Mouse (Mus musculus): ENCODE measurements around the gene Ptprm. TPM values are rescaled to one million over a fixed set of nuclear protein-coding genes. Genes with fewer than 3 reads are reported as not detected.

Gene Ptprm
- polyA plus RNA-seq, 1 experiment from 2014 or later: 16.1 TPM

GRCm38 (mm10) chr17:66815921-66816320 is 538.3 kb downstream of the Ptprm start:
- WGBS: 65% methylated on average over 2 of the region's 2 CpGs
- no peak for ATAC-seq (ENCODE audit: insufficient number of reproducible peaks, low FRiP score)

DNA sequence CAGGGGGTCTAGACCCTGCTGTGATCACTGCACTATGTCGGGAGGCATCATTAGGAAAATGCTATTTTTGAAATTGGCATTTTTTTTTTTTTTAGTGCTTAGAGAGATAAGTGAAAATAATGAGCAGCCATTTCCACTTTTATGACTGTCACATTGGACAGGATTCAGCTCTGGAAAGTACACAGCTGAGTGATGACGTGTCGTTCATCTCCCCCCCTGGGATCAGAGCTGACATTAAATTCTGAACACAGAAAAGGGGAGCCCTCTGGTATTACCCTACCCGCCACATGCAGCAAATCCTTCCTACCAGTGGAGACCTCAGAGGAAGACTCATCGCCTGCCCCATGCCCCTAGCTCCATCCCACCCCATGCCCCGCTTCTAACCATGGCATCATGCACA is 540.5 kb downstream of the Ptprm start:
- Histone ChIP-seq H3K9me3 (replicated peaks) (no peaks in the 10 kb centered on the region), H3K9ac (no peak overlapping the region), H3K4me3 (no peak overlapping the region), H3K27ac (ENCODE audit: poor library complexity, severe bottlenecking) (no peak overlapping the region), H3K27me3 (replicated peaks) (no peaks in the 10 kb centered on the region), H3K4me2 (no peak overlapping the region), H3K36me3 (no peaks in the 10 kb centered on the region), H3K4me1 (replicated peaks) (no peaks in the 10 kb centered on the region)
- ATAC-seq (ENCODE audit: insufficient number of reproducible peaks, low FRiP score): no peak
- 77% methylated on average over 6 of the region's 6 CpGs for WGBS

More at GRCm38 (mm10) chr17:66815921-66816320, 538.3 kb downstream of the Ptprm start:
- no peaks in the 10 kb centered on the region for H3K9me3 ChIP-seq (replicated peaks)
- no peaks in the 10 kb centered on the region for H3K4me1 ChIP-seq (replicated peaks)
- no peak overlapping the region for H3K27ac ChIP-seq (ENCODE audit: poor library complexity, severe bottlenecking)
- no peaks in the 10 kb centered on the region for H3K36me3 ChIP-seq
- no peak overlapping the region for H3K4me3 ChIP-seq
- H3K27me3 ChIP-seq (replicated peaks): no peaks in the 10 kb centered on the region
- H3K9ac ChIP-seq: no peak overlapping the region
- H3K4me2 ChIP-seq: no peak overlapping the region

DNA sequence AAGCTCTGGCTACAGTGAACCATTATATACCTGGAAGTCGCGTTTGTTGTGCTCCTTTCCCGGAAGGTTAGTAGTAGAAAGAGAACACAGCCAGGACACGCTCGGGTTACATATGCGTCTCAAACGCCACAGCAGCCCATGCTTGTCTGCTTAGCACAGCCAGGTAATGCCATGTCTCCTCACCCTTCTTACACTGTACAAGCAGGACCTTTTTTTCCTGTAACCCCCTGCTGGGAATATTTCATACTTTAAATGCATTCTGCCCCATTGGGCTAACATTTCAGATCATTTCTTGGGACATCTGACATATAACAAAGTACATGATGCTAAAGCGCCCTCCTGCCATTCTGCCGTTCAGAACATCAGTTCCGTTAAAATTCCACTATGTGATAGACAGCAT is 540.9 kb downstream of the Ptprm start:
- Histone ChIP-seq H3K4me1 (replicated peaks) (no peaks in the 10 kb centered on the region), H3K27ac (ENCODE audit: poor library complexity, severe bottlenecking) (no peak overlapping the region), H3K36me3 (no peaks in the 10 kb centered on the region), H3K27me3 (replicated peaks) (no peaks in the 10 kb centered on the region), H3K9me3 (replicated peaks) (no peaks in the 10 kb centered on the region), H3K4me3 (no peak overlapping the region), H3K9ac (no peak overlapping the region), H3K4me2 (no peak overlapping the region)
- ATAC-seq (ENCODE audit: insufficient number of reproducible peaks, low FRiP score): no peak
- WGBS: 81% methylated on average over 10 of the region's 10 CpGs

GRCm38 (mm10) chr17:66809786-66810185 is 544.5 kb downstream of the Ptprm start:
- H3K27ac ChIP-seq (ENCODE audit: poor library complexity, severe bottlenecking): no peak overlapping the region
- H3K4me3 ChIP-seq: no peak overlapping the region
- H3K9ac ChIP-seq: no peak overlapping the region
- no peak overlapping the region for H3K4me2 ChIP-seq
- ATAC-seq (ENCODE audit: insufficient number of reproducible peaks, low FRiP score): no peak
- H3K36me3 ChIP-seq: no peaks in the 10 kb centered on the region
- H3K9me3 ChIP-seq (replicated peaks): no peaks in the 10 kb centered on the region
- no peaks in the 10 kb centered on the region for H3K4me1 ChIP-seq (replicated peaks)
- 65% methylated on average over 5 of the region's 5 CpGs for WGBS
- no peaks in the 10 kb centered on the region for H3K27me3 ChIP-seq (replicated peaks)

DNA sequence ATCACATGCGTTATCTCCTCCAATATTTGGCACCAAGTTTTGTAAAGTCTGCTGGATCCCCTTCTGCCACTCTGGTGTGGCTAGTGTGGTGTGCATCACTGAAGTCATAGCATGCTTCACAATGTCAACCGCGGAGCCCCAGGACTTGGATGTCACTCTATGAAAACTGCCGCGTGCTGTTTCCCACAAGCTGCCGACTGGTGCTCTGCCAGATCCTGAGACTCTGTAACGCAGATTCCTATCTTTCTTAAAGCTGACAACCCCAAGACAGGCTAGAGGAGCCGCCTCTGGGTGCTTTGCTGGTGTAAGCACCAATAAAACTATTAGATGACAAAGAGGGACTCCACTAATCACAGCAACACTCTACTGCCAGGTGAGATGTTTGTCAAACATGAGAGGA is 546.1 kb downstream of the Ptprm start:
- Histone ChIP-seq H3K27ac (ENCODE audit: poor library complexity, severe bottlenecking) (no peak overlapping the region), H3K9ac (no peak overlapping the region), H3K4me3 (no peak overlapping the region), H3K9me3 (replicated peaks) (no peaks in the 10 kb centered on the region), H3K4me1 (replicated peaks) (no peaks in the 10 kb centered on the region), H3K27me3 (replicated peaks) (no peaks in the 10 kb centered on the region), H3K4me2 (no peak overlapping the region), H3K36me3 (no peaks in the 10 kb centered on the region)
- 79% methylated on average over 8 of the region's 8 CpGs for WGBS
- ATAC-seq (ENCODE audit: insufficient number of reproducible peaks, low FRiP score): no peak

- 68% methylated on average over 10 of the region's 10 CpGs for WGBS
- no peak for ATAC-seq (ENCODE audit: insufficient number of reproducible peaks, low FRiP score)
Measured at GRCm38 (mm10) chr17:66801831-66802687, 552.2 kb downstream of the Ptprm start.

GRCm38 (mm10) chr17:66800231-66800630 is 554.0 kb downstream of the Ptprm start:
- WGBS: 79% methylated on average over 6 of the region's 6 CpGs
- no peak overlapping the region for H3K4me2 ChIP-seq
- H3K9ac ChIP-seq: no peak overlapping the region
- no peak overlapping the region for H3K27ac ChIP-seq (ENCODE audit: poor library complexity, severe bottlenecking)
- no peaks in the 10 kb centered on the region for H3K36me3 ChIP-seq
- H3K4me3 ChIP-seq: no peak overlapping the region
- H3K27me3 ChIP-seq (replicated peaks): 0 out of 2 replicates have a peak, but pooled peaks cover 3% of the 10 kb centered on the region
- no peaks in the 10 kb centered on the region for H3K4me1 ChIP-seq (replicated peaks)
- no peak for ATAC-seq (ENCODE audit: insufficient number of reproducible peaks, low FRiP score)
- no peaks in the 10 kb centered on the region for H3K9me3 ChIP-seq (replicated peaks)

More at GRCm38 (mm10) chr17:66801831-66802687, 552.2 kb downstream of the Ptprm start:
- Histone ChIP-seq H3K27me3 (replicated peaks) (0 out of 2 replicates have a peak, but pooled peaks cover 3% of the 10 kb centered on the region), H3K4me3 (no peak overlapping the region), H3K4me1 (replicated peaks) (no peaks in the 10 kb centered on the region), H3K9me3 (replicated peaks) (no peaks in the 10 kb centered on the region), H3K27ac (ENCODE audit: poor library complexity, severe bottlenecking) (no peak overlapping the region), H3K9ac (no peak overlapping the region), H3K36me3 (no peaks in the 10 kb centered on the region), H3K4me2 (no peak overlapping the region)

DNA sequence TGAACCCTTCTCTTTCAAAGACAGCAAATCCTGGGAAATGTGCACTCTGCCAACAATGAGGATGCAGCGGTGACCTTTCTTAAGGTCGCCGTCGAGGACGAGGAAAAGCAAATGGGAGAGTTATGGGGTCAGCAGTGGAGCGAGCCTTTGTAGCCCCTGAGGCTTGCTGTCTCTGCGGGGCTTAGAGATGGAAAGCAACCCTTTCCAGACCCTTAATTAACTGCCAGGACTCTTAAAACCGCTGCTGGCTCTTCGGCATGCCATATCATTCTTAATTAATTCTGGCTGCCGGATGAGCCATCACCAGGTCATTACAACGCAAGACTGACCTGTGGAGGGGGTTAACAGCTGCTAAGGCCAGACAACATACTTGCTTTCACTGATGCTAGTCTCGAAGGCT is 568.1 kb downstream of the Ptprm start:
- Histone ChIP-seq H3K9ac (no peak overlapping the region), H3K27ac (ENCODE audit: poor library complexity, severe bottlenecking) (no peak overlapping the region), H3K4me3 (no peak overlapping the region), H3K4me2 (no peak overlapping the region), H3K27me3 (replicated peaks) (no peaks in the 10 kb centered on the region), H3K4me1 (replicated peaks) (peaks cover 13% of the 10 kb centered on the region), H3K36me3 (no peaks in the 10 kb centered on the region), H3K9me3 (replicated peaks) (no peaks in the 10 kb centered on the region)
- no peak for ATAC-seq (ENCODE audit: insufficient number of reproducible peaks, low FRiP score)
- WGBS: 74% methylated on average over 12 of the region's 12 CpGs

- H3K27me3 ChIP-seq (replicated peaks): no peaks in the 10 kb centered on the region
- WGBS: 86% methylated on average over 11 of the region's 11 CpGs
- H3K4me3 ChIP-seq: no peak overlapping the region
- no peaks in the 10 kb centered on the region for H3K9me3 ChIP-seq (replicated peaks)
- no peak for ATAC-seq (ENCODE audit: insufficient number of reproducible peaks, low FRiP score)
- no peaks in the 10 kb centered on the region for H3K36me3 ChIP-seq
- no peak overlapping the region for H3K9ac ChIP-seq
- H3K27ac ChIP-seq (ENCODE audit: poor library complexity, severe bottlenecking): no peak overlapping the region
- H3K4me1 ChIP-seq (replicated peaks): peaks cover 13% of the 10 kb centered on the region
- no peak overlapping the region for H3K4me2 ChIP-seq
Measured at GRCm38 (mm10) chr17:66785586-66785985, 568.7 kb downstream of the Ptprm start.

- peaks cover 13% of the 10 kb centered on the region for H3K4me1 ChIP-seq (replicated peaks)
- no peak overlapping the region for H3K4me3 ChIP-seq
- ATAC-seq (ENCODE audit: insufficient number of reproducible peaks, low FRiP score): no peak
- no peak overlapping the region for H3K9ac ChIP-seq
- H3K27me3 ChIP-seq (replicated peaks): no peaks in the 10 kb centered on the region
- H3K36me3 ChIP-seq: no peaks in the 10 kb centered on the region
- no peaks in the 10 kb centered on the region for H3K9me3 ChIP-seq (replicated peaks)
- whole genome bisulfite sequencing: 63% methylated on average over 4 of the region's 4 CpGs
- H3K27ac ChIP-seq (ENCODE audit: poor library complexity, severe bottlenecking): no peak overlapping the region; the same call in 1 of the 2 replicates
- no peak overlapping the region for H3K4me2 ChIP-seq
Measured at GRCm38 (mm10) chr17:66783601-66784000, 570.7 kb downstream of the Ptprm start.

DNA sequence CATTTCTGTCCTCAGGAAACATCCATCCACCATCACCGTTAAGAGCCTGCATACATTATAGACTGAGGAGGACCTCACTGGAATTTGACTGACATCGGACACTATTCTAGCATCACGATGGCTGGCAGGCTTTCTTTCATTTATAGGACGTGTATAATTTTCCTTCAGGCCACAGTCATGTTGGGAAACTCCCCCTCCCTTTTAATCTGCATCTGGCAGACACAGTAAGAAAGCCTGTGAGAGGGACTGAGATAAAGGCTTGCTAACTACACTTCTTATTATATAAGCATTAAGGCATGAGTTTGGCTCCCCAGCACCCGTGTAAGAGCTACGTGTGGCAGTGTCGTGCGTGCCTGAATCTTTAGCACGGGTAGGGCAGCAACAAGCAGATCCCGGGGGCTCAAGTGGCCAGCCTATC is 571.2 kb downstream of the Ptprm start:
- Histone ChIP-seq H3K27ac (ENCODE audit: poor library complexity, severe bottlenecking) (no peak overlapping the region), H3K4me1 (replicated peaks) (peaks cover 13% of the 10 kb centered on the region), H3K36me3 (no peaks in the 10 kb centered on the region), H3K9ac (no peak overlapping the region), H3K27me3 (replicated peaks) (no peaks in the 10 kb centered on the region), H3K4me2 (no peak overlapping the region), H3K9me3 (replicated peaks) (no peaks in the 10 kb centered on the region), H3K4me3 (no peak overlapping the region)
- 64% methylated on average over 10 of the region's 10 CpGs for WGBS
- no peak for ATAC-seq (ENCODE audit: insufficient number of reproducible peaks, low FRiP score)
